Mouse (Mus musculus) cerebellum, adult 8-10 months (tissue): ENCODE data around the gene Phc2.

Experiments
- DNase-seq: peaks from one replicate; pipeline ENCODE4 v3.0.0; 2022

Phc2 gene

DNA sequence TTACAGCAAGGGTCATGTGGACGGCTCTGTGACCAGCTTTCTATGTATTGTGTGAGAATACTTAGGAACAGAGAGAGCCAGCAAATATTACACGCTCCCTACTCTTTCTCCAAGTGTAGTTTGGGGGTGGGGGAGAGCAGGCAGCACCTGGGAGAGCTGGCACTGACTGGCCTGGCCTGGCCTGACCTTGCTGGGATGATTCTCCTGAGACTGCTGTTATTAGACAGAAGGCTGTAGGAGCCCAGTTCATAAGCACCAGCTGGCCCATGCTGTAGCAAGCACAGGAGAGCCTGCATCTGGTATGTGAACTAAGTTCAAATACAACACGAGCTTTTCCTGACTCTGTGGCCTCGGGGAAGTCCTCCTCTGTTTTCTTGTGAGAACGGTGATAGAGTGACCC, 38.7 kb downstream of the Phc2 start:
- DNase-seq, result no peak

DNA sequence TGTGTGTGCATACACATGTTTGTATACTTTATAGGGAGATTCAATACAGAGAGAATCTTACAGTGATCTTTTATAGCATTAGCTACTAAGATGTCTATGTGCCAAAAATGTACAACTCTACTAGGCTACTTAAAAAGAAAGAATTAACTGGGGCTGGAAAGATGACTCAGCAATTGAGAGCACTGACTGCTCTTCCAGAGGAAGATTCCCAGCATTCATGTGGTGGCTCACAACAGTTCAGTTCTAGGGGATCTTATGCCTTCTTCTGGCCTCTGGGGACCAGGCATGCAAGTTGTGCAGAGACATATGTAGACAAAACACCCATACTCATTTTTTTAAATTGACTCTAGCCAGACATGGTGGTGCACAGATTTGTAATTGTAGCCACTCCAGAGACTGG, 39.8 kb downstream of the Phc2 start:
- no peak for DNase-seq

DNA sequence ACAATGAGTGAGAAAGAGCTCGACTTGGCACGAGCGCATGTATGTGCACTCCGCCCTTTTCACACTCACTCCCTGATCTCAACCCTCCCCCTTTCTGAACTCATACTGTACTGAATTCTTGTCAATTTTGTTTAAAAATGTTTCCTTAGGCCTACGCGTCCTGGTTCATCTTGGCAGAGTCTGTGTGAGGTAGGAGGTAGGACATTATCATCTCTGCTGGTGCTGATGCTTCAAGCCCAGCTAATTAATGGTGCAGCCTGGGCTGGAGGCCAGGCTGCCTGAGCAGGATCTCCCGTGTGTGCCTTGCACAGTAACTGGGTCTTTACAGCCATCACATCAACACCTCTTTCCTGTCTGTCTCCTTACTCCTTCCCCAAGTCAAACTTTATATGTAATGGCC, 40.6 kb downstream of the Phc2 start:
- no peak for DNase-seq

DNA sequence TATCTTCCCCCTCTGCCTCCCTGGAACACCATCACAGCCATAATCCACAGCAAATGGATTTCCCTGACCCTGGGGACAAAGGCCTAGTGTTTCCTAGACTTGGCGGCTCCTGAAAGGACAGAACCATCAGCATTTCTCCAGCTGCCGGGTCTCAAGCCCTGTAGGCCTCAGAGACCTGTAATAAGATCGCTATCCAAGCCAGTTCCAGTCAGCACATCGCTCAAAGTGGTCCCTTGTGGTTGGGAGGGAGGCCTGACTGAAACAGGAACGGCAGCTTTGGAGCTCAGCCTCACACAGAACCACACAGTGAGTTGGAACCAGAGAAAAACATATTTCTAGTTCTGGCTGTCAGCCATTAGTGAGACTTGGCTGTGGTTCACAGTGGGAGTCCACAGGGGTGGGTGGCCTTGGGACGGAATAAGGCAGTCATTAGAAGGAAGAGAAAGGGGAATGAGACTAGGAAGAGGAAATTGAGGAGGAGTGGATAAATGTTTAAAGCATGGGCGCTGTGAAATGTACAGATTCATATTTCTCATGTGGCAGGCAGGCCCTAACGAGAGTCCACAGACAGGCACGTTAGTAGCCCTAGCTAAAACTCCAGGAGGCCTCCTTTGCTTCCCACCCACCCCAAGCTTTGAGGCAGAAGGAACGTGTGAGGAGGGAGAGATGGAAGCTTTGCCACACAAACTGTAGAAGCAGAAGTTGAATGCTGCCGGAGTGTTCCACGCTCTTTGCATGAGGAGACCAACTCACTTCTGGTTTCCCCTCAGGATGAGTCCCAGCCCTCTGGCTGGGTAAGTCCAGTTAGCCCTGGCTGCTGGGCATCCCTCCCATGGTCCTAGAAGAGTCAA, 43.7 kb downstream of the Phc2 start:
- no peak for DNase-seq

DNA sequence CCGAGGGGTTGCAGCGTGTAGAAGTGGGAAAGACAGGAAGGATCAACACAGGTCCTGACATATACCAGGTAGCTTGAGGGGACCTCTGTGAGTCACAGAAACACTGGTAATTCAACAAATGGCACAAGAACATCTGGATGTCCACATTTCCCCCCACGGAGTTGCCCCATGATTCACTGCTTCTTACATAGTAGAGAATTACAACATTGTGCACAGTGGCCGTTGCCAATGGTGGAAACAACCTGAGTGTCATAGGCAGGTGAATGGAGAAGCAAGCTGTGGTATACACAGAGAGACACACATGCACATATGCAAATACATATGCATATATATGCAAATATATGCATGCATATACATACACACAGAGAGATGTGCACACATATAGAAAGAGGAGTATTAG, 45.4 kb downstream of the Phc2 start:
- no peak for DNase-seq

DNA sequence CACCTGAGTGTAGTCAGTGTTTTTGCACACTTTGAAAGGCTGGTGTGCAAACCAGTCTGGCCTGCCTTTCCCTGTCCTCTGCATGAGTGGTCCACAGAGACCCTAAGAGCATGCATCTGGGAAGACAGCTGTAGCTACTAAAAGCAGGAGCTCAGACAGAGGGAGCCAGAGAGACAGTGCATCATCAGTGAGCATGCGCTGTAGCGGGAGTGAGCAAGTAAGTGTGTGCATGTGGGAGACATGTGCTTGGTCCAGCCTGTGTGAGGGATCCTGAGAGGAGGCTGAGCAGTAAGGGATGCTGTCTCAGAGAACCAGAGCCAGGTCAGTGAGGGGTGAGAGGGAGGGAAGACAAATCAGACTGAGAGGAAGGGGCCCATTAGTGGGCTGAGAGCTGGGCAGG, 46.0 kb downstream of the Phc2 start:
- no peak for DNase-seq

DNA sequence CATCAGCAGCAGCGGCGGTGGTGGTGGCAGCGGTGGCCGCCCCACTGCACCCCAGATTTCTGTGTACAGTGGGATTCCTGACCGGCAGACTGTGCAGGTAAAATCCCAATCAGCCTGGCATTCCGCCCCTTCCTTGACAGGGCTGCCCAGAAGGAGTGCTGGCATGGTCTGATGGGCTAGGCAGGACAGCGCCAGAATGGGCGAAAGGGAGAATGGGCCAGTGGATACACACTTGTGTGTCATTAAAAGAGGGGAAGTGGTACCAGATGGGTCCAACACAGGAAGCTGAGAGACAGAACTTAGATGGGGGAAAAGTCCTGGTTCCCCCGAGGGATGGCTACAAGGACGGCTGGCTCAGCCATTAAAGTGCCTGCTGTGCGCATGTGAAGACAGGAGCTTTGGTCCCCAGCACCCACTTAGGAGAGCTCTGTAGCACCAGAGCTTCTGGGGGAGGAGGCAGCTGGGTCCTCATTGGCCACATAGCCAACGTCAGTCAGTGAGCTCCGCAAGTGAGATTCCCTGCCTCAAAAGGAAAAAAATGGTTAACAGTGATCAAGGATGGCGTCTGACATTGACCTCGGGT, 50.7 kb downstream of the Phc2 start:
- DNase-seq, result no peak

DNA sequence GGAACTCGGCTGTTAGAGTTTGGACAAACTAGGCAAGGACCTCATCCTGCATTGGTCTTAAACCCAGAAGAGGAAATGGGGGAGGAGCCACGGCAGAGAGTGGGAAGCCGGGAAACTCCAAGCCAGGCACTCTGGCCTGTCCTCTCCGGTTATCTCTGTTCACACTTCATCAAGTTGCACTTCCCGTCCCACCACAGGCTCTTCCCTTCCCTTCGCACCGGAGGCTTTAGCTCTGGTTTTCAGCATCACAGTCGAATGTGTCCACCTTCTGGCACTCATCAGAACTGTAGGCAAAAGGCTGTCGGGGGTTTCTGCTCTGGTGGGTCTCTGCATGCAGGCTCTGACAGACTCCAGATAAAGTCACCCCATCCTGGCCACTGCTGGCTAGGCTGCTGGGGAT, 52.1 kb downstream of the Phc2 start:
- no peak for DNase-seq

DNA sequence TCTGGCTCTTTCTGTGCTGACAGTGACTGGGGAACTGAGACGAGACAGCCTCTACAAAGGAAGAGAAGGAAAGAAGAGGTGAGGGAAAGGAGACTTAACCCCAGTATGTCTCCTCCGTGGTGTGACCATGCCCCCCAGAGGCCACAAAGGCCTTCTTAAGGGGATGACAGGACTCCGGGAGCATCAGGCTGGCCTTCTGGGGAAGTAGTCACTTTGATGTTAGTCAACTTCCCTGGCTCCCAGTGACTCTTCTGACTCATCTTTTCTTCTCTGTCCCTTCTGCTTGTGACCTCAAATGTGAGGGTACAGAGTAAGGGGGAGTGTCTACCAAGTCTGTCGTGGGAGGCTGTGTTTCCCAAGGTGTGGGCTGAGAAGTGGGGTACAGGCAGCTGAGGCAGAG, 52.9 kb downstream of the Phc2 start:
- DNase-seq, result no peak

DNA sequence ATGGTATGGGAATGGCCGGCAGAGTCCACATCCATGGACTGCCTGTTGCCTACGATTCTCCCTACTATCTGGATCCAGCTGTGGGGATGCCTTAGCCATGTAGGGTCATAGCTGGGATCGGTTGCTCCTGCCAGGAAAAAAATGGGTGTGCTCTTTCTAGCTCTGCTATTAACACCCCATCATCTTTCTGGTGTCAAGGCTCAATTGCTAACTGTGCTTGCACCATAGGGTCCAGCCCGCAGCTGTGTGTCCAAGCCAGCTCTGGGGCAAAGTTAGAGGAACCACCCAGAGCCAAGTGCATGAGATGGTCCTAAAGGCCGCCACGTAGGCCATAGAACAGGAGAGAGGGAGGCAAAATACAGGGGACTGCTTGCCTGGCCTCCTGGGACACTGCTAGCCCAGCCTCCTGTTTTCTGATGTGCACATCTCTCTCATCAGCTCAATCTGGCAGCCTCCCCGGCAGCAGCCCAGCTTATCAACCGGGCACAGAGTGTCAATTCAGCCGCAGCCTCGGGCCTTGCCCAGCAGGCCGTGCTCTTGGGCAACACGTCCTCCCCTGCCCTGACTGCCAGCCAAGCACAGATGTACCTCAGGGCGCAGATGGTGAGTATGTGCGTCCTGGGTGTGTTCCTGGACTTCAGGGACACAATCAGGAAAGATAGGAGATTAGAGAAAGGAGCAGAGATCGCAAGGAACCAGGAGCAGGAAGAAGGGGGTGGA, 54.7 kb downstream of the Phc2 start:
- no peak for DNase-seq

DNA sequence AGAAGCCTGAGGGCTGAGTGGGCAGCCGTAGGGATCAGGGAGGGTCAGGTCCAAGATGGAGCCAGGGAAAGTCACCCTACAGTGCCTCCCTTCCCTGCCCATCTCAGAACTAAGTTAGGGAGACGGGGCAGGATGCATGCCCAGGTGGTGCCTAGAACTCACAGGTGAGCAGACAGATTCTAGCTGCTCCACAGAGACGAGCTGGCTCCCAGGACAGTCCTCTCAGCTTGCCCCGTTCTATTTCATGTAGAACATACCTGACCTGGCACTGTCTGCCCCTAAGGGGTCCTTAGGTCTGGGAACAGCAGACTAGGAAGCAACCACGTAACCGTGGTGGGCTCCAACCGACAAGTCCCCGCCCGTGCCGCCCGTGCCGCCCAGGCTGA, 55.3 kb downstream of the Phc2 start:
- no peak for DNase-seq

DNA sequence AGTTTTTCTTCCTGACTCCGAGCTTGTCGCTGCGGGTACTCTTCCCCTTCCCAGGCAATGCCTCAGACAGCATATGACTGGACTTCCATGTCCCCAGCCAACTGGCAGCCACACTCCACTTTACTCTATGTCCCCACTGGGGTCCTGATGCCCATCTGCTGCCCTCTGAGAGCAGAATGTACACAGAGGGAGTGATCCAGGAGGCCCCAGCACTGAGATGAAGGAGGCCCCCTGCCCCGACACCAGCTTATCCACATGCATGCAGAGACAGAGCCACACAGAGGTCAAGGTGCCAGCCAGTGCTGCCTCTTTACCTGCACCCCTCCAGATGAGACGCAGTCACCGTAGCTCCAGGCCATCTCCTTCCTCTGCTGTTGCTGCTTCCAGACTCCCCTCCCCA, 55.8 kb downstream of the Phc2 start:
- no peak for DNase-seq

DNA sequence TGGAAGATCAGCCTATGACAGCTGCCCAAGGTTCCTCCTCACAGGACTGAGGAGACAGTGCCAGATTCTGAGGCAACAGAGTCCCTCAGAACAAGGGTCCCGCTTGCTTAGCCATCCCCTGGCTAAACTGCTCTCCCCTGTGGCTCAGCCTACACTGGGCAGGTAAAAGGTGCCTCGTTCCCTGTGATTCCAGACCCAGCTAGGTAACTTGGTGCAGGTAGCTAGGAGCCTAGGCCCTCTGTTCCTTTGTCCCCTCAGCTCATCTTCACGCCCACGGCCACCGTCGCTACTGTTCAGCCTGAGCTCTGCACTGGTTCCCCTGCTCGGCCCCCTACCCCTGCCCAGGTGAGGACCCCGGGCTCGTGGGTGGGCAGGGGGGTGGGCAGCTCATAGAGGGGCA, 56.3 kb downstream of the Phc2 start:
- no peak for DNase-seq

DNA sequence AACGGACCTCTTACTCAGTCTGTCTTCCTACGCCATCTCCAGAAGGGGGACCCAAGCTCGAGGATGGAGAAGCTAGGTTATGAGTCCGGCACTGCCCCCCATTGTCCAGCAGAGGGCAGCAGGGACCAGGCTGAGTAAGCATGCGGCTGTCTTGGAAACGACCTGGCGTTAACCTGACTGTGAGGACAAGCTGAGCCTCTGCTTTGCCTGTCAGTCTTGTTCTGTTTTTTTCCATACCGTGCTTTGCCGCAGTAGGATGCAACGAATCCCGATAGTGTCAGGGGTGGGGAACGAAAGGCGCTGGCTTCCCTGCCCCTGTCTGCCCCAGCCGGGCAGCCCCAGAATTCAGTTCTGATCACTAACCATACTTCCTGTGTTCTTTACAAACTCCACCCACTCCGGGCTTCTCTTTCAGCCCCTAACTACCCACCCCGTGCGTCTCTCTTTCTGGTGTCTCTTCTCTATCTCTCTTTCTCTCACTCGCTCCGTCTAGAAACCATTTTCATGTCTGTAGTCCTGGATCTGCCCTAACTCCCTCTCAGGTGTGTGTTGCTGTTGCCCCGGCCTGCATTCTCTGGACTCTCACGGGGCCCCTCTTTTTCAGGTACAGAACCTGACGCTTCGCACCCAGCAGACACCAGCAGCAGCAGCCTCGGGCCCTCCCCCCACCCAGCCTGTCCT, 57.1 kb downstream of the Phc2 start:
- peak; percentile 97 for DNase-seq

DNA sequence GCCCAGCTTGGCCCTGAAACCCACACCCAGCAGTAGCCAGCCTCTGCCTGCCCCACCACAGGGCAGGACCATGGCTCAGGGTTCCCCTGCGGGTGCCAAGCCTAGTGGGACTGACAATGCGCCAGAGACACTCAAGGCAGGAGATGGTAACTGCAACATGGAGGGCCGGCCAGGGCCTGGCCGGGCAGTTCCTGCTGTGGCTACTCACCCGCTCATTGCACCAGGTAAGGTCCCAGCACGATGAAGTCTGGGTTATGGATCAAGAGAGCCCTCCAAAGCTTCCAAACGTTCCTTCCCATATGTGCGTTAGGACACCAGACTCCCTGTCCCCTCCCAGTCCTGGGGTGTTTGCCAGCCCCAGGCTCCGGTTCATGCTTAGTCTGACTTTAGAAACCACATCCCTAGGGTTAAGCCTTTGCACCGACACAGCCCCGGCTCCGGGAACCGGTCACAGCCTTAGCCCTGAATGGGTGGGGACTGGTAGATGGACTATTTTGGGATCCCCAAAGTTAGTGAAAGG, 57.7 kb downstream of the Phc2 start:
- peak; percentile 43 for DNase-seq

DNA sequence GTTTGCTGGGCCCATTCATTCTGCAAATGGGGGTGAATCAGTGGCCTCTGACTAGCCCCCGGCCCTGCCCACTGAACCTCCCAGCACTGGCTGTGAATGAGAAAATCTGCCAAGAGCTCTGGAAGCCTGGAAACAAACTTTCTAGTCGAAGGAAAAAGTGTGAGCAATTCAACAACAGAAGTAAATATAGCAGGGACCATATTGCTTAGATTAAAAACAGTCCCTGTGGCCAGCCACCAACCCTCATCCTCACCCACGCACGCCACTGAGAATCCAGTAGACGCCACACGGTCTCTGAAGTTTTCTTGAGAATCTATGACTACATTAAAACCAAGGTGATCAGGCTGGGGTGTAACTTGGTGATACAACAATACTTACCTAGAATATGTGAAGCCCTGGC, 58.4 kb downstream of the Phc2 start:
- DNase-seq, result no peak

DNA sequence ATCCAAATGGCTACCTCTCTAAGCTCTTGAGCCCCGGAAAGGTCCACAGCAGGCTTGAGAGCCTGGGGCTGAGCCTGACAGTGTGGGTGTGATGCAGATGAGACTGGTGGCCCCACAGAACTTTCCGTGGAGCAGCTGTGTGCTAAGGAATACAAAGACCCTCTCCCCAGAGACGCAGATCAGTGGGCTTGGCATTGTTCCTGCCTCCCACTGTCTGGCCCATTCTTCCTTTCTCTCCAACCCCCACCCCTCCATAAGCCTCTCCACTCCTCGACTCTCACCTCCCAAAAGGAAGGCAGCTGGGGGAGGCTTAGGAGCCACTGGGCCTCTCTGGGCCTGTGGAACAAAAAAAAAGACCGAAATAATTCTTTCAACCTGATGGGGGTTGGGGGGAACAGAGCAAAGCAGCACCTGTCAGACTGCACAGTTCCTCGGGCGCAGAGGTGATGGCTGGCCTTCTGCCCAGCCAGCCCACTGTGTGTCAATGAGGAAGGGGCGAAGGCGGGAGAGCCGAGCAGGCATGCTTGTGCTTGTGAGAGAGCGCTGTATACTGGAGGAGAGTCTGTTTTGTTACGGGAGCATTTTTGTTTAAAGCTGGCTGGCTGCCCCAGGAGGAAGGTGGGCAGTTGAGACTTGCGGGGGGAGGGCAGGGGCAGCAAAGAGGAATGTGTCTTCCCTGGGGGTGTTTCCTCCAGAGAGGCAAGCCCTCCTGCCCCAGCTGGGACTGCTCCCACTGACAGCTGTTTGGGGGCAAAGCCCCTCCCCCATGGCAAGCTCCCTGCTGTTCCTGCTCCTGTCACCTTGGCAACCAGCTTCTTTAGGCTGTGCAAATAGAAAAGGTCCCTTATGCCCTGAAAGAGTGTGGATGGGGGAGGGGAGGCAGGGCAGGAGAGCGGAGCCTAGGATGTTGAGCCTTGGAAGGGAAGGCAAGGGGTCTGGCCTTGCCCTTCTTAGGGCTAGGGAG, 61.0 kb downstream of the Phc2 start:
- peak; percentile 76 for DNase-seq

DNA sequence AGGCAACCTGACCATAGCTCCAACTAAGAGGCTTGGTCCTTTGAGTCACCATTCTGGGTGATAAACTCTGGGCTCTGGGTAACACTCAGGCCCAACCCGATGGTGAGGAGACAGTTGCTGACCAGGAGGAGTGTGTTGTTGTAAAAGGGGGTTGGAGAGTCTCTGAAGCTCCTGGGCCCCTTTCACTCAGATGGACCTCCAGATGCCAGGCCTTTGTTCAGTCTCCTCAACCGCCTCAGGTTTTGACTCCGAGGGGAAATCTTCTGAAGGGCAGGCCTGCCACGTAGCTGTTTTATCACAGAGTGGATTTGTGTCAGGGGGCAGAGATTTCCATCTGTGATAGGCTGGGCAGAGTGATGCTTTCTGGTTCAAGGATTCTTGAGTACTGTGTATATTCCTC, 61.8 kb downstream of the Phc2 start:
- no peak for DNase-seq

DNA sequence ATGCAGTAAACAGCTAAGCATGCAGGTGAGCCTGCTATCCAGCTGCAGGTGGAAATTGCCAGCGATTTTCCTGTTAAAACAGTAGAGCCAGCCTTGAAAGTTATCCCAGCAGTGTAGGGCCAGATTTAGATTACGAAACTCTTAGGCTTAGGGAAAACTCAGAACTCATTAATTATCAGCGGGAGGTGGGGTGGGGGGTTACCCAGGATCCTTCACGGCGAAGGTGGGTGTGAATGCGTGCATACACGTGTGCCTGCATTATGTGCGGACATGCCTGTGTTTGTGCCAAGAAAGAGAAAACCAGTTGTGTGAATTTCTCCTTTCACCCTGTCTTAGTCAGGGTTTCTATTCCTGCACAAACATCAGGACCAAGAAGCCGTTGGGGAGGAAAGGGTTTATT, 62.2 kb downstream of the Phc2 start:
- no peak for DNase-seq

DNA sequence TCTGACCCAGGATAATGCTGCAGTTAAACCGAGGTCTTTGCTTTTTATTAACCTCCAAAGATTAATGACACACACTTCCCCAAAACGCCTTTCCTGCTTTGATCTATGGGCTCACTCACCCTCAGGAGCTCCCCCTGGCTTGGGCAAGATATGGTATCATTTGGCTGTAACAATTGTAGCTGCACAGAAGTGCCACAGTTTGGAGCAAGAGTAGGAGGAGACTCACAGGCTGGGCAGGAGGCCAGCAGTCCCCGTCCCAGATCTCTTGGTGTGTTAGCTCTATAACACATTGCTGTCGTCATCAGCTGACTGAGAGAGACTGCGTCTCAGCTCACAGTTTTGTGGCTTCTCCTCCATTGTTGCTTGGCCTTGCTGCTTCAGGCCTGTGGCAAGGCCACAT, 65.6 kb downstream of the Phc2 start:
- no peak for DNase-seq

DNA sequence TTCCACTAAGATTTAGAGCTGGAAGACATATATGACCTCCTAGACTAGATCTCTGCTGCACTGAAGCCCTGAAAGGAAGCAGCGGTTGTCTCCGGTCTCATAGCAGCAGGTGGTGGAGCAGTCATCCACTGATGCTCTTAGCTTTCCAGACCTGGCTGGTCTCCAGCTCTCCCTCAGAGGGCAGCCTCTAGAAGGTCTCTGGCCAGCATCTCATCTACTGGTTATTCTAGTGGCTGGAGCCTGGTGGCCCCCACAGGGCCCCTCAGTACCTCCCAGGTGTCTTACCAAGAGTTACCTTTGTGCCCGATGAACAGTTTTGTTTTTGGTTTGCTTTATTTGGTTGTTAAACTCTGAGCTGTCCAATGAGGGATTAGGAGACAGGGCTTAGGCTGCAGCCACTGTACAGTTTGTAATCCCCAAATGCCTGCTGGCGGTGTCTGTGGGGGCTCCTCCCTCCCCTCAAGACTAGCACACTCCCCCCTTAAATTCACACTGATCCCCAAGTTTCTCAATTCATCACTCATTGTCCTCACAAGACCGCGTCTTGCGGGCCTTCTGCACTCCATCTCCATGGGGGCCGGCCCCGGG, 66.7 kb downstream of the Phc2 start:
- DNase-seq, result peak; percentile 71

DNA sequence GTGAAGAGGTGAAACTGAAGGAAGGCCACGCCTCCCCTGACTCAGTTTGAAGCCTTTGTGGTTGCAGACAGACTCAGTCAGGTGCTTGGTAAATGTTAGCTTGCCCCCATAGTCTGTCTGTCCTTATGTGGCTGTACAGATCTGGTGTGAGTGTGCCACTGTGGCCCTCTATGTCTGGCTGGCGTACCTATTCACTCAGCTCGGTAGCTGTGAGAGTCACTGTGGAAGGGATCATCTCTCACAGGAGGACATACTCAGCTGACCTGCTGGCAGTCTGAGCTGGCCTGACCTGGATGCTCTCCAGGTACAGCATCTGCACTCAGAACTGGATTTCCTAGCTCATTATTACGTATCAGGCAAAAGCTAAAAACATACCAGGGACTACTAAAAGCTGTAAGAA, 67.3 kb downstream of the Phc2 start:
- no peak for DNase-seq
